Mouse (Mus musculus): ENCODE measurements around the gene Tyw3. TPM values are rescaled to one million over a fixed set of nuclear protein-coding genes. Genes with fewer than 3 reads are reported as not detected.

The Tyw3 gene
- total RNA-seq, 2 experiments from 2014 or later: 12.3 to 12.4 TPM

Other genes starting within 250 kb of the Tyw3 start
- gene Cryz, start 393 bp downstream of the Tyw3 start, total RNA-seq (2021): 10 to 100 TPM; 21.1 to 23.7 TPM
- 1 to 10 TPM; 6.9 to 9.6 TPM for gene Erich3, start 66.8 kb upstream of the Tyw3 start, total RNA-seq (2021)

Measured in left cerebral cortex, postnatal 14 days (tissue).